Mouse (Mus musculus) 416B (cell line): ENCODE measurements around the gene Sp110.
"Not testable (repeated sequence)": the region's sequence is repeated elsewhere in the genome, so short reads cannot be mapped to it uniquely, and the experiment has no call there.

ENCODE experiments used
- DNase-seq: peaks from one replicate; pipeline ENCODE4 v3.0.0; 2011; ENCODE audit warnings: low read depth

The Sp110 gene

DNA sequence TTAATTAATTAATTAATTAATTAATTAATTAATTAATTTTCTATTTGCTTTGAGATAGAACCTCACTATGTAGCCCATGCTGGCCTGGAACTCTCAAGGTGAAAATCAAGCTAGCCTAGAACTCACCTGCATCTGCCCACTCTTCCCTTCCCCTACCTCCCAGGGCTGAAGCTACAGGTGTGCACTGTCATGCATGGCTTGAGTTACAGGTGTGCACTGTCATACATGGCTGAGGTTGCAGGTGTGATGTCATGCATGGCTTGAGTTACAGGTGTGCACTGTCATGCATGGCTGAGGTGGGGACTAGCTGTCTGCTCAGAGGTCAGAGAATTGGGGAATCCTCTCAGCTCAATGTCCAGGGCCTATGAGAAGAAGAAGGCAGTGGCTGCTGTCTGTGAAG, 52.2 kb downstream of the Sp110 start:
- not testable (repeated sequence) for DNase-seq

DNA sequence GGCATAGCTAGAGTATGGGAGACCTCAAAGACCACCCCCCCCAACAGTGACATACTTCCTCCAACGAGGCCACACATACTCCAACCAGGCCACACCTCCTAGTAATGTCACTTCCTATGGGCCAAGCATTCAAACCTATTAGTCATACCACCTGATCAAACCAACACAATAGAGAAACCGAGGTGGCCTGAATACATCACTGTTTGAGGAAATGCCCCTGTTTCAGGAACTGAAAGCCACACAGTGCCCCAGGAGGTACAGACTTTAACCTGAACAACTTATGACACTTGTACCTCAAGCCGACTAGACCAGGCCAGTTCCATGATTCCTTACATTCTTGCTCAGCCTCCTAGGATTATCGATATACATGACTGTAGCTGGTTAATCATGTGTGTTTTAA, 54.8 kb downstream of the Sp110 start:
- DNase-seq = not testable (repeated sequence)

DNA sequence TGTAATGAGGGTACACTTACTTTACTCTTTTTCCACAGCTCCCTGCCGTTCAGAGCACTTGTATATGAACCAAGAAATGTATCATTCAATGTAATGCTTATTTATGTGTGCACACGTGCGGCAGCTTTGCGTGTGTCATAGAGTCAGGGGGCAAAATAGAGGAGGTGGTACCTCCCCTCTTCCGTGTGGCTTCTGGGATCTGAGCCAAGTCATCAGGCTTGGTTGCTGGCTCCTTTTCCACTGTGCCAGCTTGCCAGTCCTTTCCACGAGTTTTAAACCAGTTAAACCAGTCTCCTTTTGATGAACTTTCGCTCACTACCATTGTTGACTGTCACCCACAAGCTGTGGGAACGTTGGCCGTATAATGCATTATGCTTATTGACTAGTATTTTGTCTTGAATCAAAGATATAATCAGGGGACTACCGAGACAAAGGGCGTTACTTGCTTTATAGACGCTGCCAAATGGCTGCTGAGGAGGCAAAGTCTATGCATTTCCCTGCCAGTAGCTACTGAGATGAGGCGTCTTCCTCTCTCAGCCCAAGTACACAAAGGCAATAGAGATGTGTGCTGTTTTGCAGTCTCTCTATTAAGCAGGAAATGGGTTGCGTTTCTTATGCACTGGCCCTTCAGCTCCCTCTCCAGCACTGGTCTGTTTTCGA, 70.0 kb downstream of the Sp110 start:
- DNase-seq = not testable (repeated sequence)
